Mouse (Mus musculus): ENCODE results near the gene Bcl2l1.

The Bcl2l1 gene

DNA sequence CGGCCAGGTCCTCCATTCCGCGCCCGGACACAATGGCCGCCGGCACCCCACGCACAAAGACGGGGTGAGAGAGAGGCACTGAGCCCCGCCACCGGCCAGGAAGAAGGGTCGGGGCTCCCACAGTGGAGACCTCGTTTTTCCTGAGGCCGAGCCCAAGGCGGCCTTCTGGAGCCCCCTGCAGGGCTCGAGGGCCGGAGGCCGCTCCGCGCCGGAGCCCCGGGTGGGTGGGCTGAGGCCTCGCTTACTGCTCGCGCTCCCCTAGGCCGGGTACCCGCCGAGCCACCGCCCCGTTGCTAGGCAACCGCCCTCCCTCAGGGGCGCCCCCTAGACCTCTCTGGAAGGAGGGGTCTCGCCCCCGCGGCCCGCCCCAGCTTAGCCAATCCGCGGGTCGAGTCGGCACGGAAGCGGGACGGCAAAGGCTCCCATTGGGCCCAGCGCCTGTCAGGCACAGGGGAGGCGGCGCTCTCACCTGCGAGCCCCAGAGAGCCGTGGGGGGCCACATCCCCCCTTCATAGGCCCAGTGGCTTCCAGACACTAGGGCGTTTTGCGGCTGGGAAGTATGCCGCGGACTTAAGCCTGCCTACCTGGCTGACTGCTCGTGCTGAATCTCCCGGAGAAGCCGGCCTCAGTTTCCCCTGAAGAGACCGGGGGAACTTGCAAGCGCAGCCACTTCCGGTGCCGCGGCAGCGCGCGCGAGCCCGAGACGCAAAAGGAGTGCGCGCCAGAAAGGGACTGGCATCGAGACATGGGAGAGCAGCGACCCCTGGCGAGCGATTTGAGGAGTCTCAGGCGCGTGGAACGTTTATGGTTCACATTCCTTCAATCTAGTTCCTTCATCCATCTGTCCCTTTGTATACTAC, at the start of gene Bcl2l1:
Gene Bcl2l1 (minus strand): TSS at position 710 of the 860 bp plus-strand sequence.
- peak; percentile 98 for DNase-seq

DNA sequence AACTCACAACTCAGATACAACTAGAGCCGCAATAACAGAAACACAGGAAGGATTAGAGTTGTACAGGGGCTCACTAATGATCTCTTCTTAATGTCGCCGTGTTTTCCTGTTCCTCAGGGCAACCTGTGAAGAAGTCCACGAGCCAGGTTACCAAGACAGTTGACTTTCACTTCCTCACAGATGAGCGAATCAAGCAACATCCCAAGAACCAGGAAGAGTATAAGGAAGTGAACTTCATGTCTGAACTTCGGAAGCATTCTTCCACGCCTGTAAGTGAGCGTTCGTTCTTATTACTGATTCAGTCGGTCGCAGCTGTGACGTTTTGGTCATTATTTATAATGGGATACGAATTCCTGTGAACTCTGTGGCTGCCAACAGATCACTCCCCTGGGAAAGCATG, 49.4 kb upstream of the Bcl2l1 start:
- no peak for DNase-seq

DNA sequence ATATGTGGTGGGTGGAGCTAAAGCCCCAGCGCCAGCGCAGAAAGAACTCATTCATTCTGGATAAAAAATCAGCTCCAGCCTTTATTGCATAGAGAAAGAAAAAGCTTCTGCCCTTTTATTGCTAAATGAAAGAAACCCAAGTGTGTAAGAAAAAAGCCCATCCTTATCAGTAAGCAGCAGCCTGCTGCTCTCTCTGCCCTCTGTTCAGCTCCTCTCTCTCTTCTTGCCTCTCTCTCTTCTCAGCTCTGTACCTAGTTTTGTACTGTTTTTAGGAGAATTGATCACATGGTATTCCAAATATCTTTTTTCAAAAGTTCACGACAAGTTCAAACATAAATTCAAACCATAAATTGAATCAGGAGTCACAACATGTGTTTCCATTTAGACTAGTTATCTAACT, 46.7 kb upstream of the Bcl2l1 start:
- DNase-seq, result no peak

DNA sequence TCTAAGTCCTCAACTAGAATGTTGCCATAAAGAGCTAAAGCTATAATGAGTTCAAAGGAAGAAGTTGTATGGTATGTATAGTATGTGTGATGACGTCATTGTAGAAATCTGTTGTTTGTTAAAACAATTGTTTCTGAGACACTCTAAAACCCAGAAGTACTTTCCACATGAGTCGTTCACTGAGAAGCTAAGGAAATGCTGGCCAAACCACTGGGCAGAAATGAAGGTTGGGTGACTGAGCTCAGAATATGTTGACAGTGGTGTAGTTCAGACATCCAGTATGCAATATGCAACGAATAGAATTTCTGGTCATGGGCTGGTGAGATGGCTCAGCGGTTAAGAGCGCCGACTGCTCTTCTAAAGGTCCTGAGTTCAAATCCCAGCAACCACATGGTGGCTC, 31.8 kb upstream of the Bcl2l1 start:
- DNase-seq, result no peak

DNA sequence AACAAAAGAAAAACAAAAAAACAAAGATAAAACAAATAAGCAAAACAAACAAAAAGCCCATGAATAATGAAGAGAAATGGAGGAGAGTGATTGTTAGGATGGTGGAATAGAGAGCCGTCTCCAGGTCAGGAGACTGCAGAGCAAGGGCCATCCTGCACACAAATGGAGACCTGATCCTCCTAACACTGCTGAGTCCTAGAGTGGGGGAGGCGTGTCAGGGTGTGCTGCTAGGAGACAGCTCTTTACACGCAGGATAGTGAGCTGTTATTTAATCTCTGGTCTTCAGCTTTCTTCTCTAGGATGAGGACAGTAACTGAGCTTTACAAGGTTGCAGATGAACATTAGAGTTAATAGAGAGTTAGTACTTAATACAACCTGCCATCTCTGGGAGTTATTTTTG, 31.1 kb upstream of the Bcl2l1 start:
- no peak for DNase-seq

DNA sequence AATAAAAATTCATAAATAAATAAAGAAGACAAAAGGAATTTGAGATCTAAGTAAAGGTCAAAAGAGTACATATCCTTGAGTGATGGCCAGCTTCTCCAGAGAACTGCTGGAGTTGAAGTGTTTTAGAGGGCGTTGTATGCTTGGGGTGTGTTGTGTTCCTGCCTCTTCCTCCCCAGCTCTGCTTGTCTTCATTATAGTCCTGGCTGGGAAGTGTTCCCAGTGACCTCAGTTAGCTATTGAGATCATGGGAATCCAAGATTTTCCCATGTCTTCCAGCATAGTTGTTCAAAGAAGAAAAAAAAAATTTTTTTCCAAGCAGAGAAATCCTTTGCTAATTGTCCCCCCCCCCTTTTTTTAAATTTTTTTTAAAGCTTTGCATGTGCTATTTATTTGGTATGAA, 30.4 kb upstream of the Bcl2l1 start:
- no peak for DNase-seq

DNA sequence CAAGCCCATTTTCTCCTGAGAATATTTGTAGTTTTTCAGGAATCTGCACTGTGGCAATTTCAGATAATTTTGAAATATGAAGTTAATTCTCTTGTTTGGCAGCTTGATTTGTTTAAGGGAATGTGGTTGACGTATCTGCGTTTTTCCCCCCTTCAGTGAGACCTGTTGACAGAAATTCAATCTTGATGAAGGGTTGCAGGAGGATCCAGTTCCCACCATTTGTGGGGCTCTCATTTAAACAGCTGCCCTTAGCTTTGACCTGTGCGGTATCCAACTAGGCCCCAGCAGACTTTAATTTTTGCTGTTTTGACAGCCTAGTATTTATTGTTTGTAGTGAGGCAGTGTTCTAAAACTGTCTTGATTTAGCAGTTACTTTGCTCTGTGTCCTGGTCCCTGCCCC, 28.0 kb upstream of the Bcl2l1 start:
- DNase-seq, result no peak

DNA sequence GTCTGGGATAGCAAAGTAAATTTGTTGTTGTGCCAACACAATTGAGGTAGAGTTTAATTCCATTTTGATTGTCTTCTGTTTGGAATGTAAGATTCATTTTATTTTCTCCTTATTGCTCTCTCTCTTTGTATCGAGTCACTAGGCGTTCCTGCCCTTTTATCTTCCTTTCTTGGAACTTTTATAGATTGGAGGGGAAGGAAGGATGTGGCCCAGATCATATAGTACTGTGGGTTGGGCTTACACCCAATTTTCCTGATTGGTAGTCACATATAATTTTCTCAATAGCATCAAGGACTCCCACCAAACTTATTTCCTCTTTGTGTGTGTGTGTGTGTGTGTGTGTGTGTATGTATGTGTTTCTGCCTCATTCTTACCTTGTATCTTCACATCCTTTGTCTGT, 16.9 kb upstream of the Bcl2l1 start:
- no peak for DNase-seq

DNA sequence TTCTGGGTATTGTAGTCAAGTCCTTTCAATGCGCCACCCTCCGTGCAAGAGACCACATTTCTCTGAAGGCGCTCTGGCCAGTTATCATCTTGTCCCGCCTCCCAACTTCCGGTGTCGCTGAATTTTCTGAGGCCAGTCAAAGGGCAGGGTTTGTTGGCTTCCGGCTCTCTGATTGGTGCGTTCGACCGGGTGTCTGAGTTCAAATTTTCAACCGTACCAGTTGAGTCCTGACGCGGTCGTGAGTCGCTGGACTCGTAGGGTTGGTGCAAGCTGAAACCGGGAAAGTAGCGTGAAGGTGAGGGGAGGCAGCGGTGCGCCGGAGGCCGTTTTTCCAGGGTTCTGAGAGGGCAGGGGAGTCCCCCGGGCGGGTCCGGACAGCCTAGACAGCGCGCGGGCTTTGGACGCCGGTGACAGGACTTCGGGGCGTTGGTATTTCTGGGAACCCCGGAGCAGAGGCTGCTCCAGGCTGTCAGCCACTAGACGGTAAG, 16.3 kb upstream of the Bcl2l1 start, which contains the start of gene Tpx2:
Gene Tpx2 (plus strand): TSS at position 150 of the 488 bp plus-strand sequence.
- peak; percentile 95 for DNase-seq

DNA sequence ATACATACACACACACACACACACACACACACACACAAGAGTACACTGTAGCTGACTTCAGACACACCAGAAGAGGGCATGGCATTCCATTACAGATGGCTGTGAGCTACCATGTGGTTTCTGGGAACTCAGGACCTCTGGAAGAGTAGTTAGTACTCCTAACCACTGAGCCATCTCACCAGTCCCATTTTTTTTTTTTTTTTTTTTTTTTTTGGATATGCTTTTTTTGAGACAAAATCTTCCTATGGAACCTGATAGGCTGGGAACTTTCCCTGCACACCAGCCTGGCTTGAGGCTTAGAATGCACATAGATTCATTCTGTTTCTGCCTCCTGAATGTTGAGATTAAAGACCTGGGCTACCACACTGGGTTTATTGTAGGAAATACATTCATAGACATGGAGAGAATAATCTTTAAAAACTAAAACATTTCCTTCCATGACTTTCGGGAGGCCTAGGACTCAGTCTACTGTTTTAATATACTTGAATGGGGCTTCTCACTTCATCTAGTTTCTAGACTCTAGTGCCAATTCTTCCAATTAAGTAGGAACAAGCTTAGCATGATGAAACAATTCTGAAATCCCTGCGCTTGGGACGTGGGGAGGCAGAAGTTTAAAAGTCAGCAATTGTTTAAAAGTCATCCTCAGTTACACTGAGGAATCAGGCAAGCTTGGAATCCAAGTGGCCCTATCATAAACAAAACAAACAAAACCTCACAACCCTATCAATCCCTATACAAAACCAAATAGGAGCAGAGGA, 15.7 kb upstream of the Bcl2l1 start:
- no peak for DNase-seq

DNA sequence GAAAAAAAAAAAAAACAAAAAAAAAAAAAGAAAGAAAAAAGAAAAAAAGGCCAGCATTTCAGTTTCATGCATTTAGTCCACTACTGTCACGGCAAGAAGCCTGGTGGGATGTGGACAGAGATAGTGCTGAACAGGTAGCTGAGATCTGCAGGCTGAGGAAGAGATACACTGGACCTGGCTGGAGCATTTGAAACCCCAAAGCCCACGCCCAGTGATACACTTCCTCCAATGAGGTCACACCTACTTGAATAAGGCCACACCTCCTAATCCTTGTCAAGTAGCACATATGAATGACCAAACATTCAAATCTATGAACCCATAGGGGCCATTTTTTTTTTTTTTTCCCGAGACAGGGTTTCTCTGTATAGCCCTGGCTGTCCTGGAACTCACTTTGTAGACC, 11.2 kb upstream of the Bcl2l1 start:
- DNase-seq, result no peak

DNA sequence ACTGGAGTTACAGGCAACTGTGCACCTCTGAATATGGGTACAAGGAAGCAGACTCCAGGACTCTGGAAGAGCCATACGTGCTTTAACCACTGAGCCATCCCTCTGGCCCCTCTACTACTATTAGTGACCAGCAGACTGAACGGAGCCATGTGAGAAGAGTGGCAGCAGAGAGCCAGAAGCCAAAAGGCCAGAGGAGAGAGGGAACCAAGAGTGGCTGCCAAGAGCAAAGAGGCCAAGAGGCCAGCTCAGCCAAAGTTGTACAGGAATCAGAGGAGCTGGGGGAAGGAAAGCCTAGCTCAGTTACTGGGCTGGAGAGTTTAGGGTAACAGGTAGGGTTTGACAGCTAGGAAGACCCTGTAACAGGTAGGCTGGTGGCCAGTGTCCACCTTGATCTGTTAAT, 7.7 kb upstream of the Bcl2l1 start:
- no peak for DNase-seq

DNA sequence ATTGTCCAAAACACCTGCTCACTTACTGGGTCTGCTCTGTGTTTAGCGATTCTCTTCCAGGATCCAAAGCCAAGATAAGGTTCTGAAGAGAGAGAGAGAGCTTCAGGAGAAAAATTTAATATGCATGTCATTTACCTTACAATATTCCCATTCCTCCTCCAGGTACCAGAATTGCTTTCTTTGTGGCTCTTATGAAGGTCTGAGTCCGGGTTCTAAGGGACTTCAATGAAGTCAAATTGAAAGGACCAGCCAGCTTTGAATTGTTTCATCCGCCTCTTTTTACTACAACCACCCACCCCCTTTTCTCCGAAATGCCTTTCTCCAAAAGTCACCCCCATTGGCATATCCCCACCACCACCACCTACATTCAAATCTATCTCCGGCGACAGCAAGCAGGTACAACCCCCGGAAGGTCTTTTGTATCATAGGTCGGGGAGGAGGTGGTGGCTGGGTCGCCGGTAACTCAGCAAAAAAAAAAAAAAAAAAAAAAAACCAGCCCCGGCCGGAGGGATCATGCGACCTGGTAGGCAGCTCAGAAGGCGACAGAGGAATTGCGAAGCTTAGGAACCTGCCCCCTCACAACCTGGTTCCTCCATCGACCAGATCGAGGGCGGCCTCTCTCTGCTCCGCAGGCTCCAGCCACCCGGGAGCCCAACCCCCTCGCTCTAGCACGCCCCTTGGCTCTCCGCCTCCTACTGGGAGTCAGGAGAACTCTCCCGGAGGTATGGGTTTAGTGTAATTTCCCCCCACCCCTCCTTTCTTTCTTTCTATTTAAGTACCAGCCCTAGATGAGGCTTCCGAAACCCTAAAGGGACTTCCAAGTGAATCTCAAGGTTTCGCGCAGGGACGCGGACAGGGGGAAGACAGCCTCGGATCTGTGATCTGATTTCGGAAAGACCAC, 1.3 kb downstream of the Bcl2l1 start:
- peak; percentile 83 for DNase-seq

DNA sequence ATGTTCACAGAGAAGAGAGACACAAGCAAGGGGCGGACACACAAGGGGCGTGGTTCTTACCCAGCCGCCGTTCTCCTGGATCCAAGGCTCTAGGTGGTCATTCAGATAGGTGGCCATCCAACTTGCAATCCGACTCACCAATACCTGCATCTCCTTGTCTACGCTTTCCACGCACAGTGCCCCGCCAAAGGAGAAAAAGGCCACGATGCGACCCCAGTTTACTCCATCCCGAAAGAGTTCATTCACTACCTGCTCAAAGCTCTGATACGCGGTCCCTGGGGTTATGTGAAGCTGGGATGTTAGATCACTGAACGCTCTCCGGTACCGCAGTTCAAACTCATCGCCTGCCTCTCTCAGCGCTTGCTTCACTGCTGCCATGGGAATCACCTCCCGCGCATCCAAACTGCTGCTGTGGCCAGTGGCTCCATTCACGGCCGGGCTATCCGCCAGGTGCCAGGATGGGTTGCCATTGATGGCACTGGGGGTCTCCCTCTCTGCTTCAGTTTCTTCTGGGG, 2.1 kb downstream of the Bcl2l1 start:
- DNase-seq, result peak; percentile 58

DNA sequence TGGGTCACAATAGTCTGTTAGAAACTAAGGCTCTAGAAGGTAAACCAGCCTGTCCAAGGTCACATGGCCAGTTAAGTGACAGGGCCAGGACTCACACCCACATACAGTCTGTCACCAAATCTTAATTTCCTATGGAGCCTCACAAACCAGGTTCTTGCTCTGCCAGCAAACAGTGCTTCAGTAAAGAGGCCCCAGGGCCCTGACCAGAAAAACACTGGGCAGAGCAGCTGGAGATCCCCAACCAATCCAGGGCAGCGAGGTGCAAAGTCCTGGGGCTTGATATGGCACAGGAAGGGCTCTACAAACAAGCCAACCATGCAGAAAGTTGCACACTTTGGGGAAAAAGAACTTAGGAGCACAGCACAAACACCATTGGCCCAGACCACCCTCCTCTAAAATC, 3.0 kb downstream of the Bcl2l1 start:
- DNase-seq, result no peak

DNA sequence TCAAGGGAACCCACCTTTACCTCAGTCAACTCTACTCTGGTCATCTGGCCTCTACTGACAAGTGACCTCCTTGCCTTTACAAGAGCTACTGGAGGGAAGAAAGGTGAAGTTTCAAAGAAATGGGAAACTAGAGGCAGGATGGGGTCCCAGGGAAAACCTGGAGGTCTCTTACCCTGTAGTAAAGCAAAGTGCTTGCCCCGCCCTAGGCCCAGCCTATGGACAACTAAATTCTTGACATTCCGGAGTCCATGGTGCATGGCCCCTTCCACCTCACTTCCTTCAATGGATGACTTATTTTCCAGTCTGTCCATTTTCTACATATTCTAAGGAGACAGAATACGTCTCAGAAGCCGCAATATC, 3.5 kb downstream of the Bcl2l1 start:
- DNase-seq, result no peak

DNA sequence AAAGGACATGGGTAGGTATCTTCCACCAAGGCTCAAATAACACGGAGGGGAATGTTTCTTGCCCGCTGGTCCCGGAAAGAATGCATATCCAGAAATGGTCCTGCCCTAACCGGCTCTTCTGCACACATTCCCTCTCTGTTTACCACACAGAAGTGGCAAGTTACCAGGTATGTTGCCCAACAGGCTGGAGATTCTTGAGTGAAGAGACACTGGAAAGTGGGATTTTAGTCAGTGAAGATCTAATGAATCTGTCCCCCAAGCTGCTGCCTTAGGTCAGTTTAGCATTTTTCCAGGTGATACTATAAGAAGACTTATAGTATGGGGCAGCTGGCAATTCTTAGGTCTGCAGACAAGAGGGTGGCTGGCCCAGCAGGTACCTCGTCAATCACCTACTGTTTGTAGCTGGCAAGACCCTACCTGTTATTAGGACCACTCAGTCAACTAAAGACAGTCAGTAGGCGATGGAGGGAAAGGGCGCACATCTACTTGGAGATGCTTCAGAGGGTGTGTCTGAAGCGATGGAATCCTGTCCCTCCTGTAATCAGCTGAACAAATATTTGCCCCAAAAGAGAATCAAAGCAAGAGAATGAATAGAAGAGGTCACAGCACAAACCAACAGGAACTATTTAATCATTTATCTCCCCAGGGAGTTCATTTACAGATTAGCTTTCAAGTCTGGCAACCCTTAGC, 4.1 kb downstream of the Bcl2l1 start:
- DNase-seq, result no peak

DNA sequence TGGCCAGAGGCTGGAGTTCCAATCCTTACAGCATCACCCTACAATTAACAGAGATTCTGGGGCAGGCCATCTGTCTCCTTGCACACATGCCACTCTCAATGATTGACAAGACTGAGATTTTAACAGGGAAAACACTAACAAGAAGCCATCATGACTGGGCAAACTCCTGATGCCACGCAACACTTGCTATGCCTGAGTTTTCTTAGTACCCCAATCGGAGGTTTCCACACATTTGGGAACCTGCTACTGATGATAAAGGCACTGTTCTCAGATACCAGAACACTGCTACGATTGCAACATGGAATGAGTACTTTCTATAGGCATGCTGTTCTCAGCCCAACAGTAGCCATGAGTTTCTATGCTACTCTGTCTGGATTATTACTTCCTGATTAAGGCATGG, 5.0 kb downstream of the Bcl2l1 start:
- no peak for DNase-seq

DNA sequence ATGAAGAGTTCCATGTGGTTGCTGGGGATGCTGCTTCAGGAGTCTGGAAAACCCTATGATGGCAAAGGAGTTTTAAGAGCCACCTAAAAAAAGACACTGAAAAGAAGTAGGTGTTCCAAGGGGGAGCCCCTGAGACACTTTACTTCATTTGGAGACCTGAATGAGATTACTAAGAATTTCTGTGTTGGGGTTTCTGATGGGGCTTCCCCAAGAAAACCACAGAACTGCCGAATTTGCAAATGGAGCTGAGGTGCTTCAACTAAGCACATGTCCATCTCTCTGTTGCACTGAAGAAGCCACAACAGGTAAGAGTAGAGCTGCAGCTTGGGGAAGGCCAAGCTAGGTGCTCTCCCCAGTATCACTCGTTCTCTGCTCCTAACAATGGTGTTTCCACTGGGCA, 5.8 kb downstream of the Bcl2l1 start:
- DNase-seq, result no peak

DNA sequence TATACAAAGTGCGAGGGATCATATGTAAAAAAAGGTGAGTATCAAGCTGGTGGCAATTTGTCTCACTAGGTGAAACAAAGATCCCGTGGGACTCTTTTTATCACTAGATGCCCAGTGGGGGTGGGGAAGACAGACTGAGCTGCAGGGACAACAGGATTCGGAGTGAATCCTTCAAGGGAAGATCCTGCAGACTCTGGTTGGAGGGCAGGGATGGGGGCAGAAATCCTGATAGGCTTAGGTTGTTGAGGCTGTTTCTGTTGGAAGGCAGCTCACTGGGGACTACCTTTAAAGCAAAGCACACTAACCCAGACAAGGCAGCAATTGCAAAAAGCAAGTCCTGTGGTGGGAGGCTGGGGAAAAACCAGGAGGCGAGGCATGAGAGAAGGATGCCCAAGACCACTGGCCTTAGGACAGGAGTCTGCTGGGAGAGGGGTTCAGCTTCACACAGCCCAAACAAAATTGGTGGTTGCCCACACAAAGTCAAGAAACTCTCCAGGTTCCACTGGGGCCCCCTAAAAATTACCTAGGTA, 6.3 kb downstream of the Bcl2l1 start:
- DNase-seq, result no peak

DNA sequence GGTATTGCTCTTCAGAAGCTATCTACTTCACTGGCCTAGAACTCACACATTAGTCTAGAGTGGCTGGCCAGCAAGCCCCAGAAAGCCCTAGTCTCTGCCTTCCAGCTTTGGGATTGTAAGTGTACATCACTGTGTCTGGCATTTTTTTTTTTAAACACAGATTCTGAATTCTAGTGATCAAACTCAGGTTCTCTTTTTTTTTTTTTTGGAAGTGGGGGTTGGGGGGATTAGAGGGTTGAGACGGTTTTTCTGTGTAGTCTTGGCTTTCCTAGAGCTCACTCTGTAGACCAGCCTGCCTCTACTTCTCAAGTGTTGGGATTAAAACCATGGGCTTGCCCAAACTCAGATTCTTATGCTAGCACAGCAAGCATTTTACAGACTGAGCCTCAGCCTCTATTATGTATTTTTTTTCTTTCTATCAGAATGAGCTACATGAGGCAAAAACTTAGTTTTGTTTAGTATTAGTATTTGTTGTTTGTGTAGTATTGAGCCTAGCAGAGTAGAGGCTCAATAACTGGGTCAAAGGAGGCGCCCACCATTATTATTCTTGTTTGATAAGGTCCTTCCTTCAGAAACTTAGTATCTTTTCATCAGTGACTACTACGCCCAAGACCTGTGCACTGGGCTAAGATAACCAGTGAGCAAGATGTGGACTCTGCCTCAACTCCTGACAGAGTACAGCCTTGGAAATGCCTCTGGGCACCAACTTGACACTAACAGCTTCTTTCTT, 6.9 kb downstream of the Bcl2l1 start:
- no peak for DNase-seq
